Mouse (Mus musculus) hindbrain, embryonic 11.5 days (tissue): ENCODE results near the gene Ptgir. TPM values are rescaled to one million over a fixed set of nuclear protein-coding genes. Genes with fewer than 3 reads are reported as not detected.

Source experiments
- ATAC-seq: fragments of 200-750 bp; cut with Nextera tagmentation; 2 replicates; pipeline ENCODE4 v1.8.0; 2017; ENCODE audit warnings: mild to moderate bottlenecking, moderate TSS enrichment, moderate library complexity; ENCODE audit not compliant: low FRiP score
- DNase-seq: peaks from one replicate; pipeline ENCODE4 v3.0.0-alpha.2; 2015; ENCODE audit warnings: low spot score
- H3K27ac ChIP-seq: fragments of 300-500 bp; sonication (generic); 2 replicates; pipeline ENCODE4 v1.5.1; 2014; ENCODE audit warnings: mild to moderate bottlenecking, low read depth, low read length
- H3K27me3 ChIP-seq: fragments of 300-500 bp; sonication (generic); 2 replicates; pipeline ENCODE4 v1.6.1; 2014; ENCODE audit warnings: mild to moderate bottlenecking, low read length, moderate library complexity, mixed read lengths; ENCODE audit not compliant: control insufficient read depth, insufficient read depth
- H3K36me3 ChIP-seq: fragments of 300-500 bp; sonication (generic); 2 replicates; pipeline ENCODE4 v1.6.1; 2014; ENCODE audit warnings: mild to moderate bottlenecking, low read length, moderate library complexity, mixed read lengths; ENCODE audit not compliant: control insufficient read depth, insufficient read depth
- H3K4me1 ChIP-seq: fragments of 300-500 bp; sonication (generic); replicated peaks from 2 replicates; pipeline ENCODE4 v1.6.1; 2014; ENCODE audit warnings: low read length, mixed read lengths; ENCODE audit not compliant: control insufficient read depth, insufficient read depth
- H3K4me2 ChIP-seq: fragments of 300-500 bp; sonication (generic); replicated peaks from 2 replicates; pipeline ENCODE4 v1.6.1; 2014; ENCODE audit warnings: mild to moderate bottlenecking, low read depth, low read length
- H3K4me3 ChIP-seq: fragments of 300-500 bp; sonication (generic); 2 replicates; pipeline ENCODE4 v1.5.1; 2014; ENCODE audit warnings: low read depth, low read length
- H3K9ac ChIP-seq: fragments of 300-500 bp; sonication (generic); 2 replicates; pipeline ENCODE4 v1.6.1; 2014; ENCODE audit warnings: low read depth, low read length
- H3K9me3 ChIP-seq: fragments of 300-500 bp; sonication (generic); 2 replicates; pipeline ENCODE4 v1.6.1; 2016; ENCODE audit warnings: low read length; ENCODE audit not compliant: control insufficient read depth
- WGBS: fragments of 180-500 bp; shearing (Covaris S2); extraction: QIAGEN DNeasy Blood & Tissue Kit; methylation state at CpG from one replicate; pipeline ENCODE4 v1.1.7; 2014; 5-methylcytosine and 5-hydroxymethylcytosine counted together
- polyA plus RNA-seq: library from polyadenylated mRNA; unstranded; fragments of >200 nt; fragmentation: Nextera tagmentation; extraction: Ambion mirVana; gene quantifications from 2 replicates; pipeline ENCODE4 v1.2.1, GENCODE M21; 2014

Gene Ptgir
- polyA plus RNA-seq, 1 experiment from 2014 or later, result 0.56 TPM

GRCm38 (mm10) chr7:16920818-16921791 is 14.8 kb downstream of the Ptgir start:
- Histone ChIP-seq H3K4me2 (peak overlapping the region; percentile 72), H3K27me3 (no peaks in the 10 kb centered on the region), H3K4me1 (peaks cover 30% of the 10 kb centered on the region), H3K9me3 (no peaks in the 10 kb centered on the region), H3K4me3 (peak overlapping the region; percentile 93), H3K9ac (peak overlapping the region; percentile 99; the same call in 1 of the 2 replicates), H3K27ac (peak overlapping the region; percentile 68), H3K36me3 (peaks cover 11% of the 10 kb centered on the region)
- peak; percentile 44 for DNase-seq
- WGBS, result 48% methylated on average over 20 of the region's 21 CpGs
- no peak for ATAC-seq

DNA sequence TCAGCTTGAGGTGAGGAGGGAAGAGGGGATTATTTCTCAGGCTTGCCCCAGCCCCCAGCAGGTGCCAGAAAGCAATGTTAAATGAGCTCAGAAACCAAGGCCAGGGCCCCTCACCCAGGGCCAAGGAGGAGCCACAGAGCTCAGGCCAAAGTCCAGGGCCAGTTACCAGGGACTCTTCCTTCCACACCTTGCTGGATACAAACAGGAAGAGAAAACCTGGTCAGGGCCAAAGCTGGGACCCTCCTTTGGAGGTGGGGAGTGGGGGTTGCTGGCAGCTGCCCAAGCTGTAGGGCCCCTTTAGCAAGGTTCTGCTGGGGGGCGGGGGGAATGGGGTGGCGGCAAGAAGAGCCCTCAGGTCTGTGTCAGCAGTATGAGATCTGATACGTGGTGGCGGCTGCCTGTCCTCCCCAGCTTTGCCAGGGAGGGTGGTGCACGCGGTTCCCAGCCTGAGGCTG is 15.6 kb downstream of the Ptgir start:
- H3K9ac ChIP-seq, result peak overlapping the region; percentile 99; the same call in 1 of the 2 replicates
- H3K9me3 ChIP-seq, result no peaks in the 10 kb centered on the region
- peak overlapping the region; percentile 72 for H3K4me2 ChIP-seq
- DNase-seq (no peak), ATAC-seq (no peak)
- peaks cover 8% of the 10 kb centered on the region for H3K36me3 ChIP-seq
- peak overlapping the region; percentile 93 for H3K4me3 ChIP-seq
- H3K4me1 ChIP-seq, result peaks cover 30% of the 10 kb centered on the region
- H3K27ac ChIP-seq, result peak overlapping the region; percentile 68
- WGBS, result 78% methylated on average over 4 of the region's 6 CpGs
- H3K27me3 ChIP-seq, result no peaks in the 10 kb centered on the region

GRCm38 (mm10) chr7:16922360-16922973 is 16.2 kb downstream of the Ptgir start:
- Histone ChIP-seq H3K9ac (peak overlapping the region; percentile 99), H3K27me3 (no peaks in the 10 kb centered on the region), H3K36me3 (peaks cover 4% of the 10 kb centered on the region; the same call in 1 of the 2 replicates), H3K4me2 (peak overlapping the region; percentile 72), H3K9me3 (no peaks in the 10 kb centered on the region), H3K4me3 (peak overlapping the region; percentile 93), H3K4me1 (peaks cover 30% of the 10 kb centered on the region), H3K27ac (peak overlapping the region; percentile 96)
- ATAC-seq, result no peak
- WGBS, result 55% methylated on average over 10 of the region's 10 CpGs
- no peak for DNase-seq

- no peaks in the 10 kb centered on the region for H3K27me3 ChIP-seq
- peak overlapping the region; percentile 93 for H3K4me3 ChIP-seq
- H3K27ac ChIP-seq, result peak overlapping the region; percentile 96
- H3K9ac ChIP-seq, result peak overlapping the region; percentile 99
- peak overlapping the region; percentile 72 for H3K4me2 ChIP-seq
- DNase-seq, result peak; percentile 50
- WGBS, result under 1% methylated on average over 57 of the region's 57 CpGs
- peaks cover 25% of the 10 kb centered on the region for H3K4me1 ChIP-seq
- no peaks in the 10 kb centered on the region for H3K9me3 ChIP-seq
- H3K36me3 ChIP-seq, result peaks cover 3% of the 10 kb centered on the region; the same call in 1 of the 2 replicates
- peak; percentile 6; the same call in 1 of the 2 replicates for ATAC-seq
Observed at GRCm38 (mm10) chr7:16923283-16924036, 17.2 kb downstream of the Ptgir start.

GRCm38 (mm10) chr7:16924037-16924834 is 17.9 kb downstream of the Ptgir start, which contains the start of gene Calm3:
Gene Calm3 (minus strand): TSS chr7:16924114.
- Histone ChIP-seq H3K36me3 (no peaks in the 10 kb centered on the region), H3K4me1 (peaks cover 25% of the 10 kb centered on the region), H3K4me3 (peak within 1 kb of the TSS; percentile 93)

DNA sequence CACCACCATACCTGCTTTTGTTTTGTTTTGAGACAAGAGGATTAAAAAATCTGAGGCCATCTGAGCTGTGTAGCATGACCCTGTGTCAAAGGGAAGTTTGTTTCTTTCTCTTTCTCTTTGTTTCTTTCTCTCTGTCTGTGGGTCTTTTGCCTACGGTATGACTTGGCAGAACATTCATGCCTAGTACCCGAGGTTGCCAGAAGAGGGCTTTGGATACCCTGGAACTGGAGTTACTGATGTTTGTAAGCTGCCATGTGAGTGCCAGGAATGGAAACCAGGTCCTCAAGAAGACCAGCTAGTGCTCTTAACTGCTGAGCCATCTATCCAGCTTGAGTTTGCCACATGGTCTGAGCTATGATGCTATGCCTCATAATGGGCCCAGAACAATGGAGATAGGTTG is 22.1 kb downstream of the Ptgir start:
- Histone ChIP-seq H3K9ac (no peak overlapping the region), H3K27me3 (no peaks in the 10 kb centered on the region), H3K27ac (no peak overlapping the region), H3K4me3 (no peak overlapping the region), H3K4me2 (no peak overlapping the region), H3K9me3 (no peaks in the 10 kb centered on the region), H3K36me3 (no peaks in the 10 kb centered on the region), H3K4me1 (no peaks in the 10 kb centered on the region)
- ATAC-seq (no peak), DNase-seq (no peak)
- WGBS, result 47% methylated on average over 2 of the region's 2 CpGs

More at GRCm38 (mm10) chr7:16924037-16924834, 17.9 kb downstream of the Ptgir start, which contains the start of gene Calm3:
- H3K9ac ChIP-seq, result peak within 1 kb of the TSS; percentile 99
- peak within 1 kb of the TSS; percentile 96 for H3K27ac ChIP-seq
- DNase-seq (peak; percentile 100), ATAC-seq (peak; percentile 93)
- peak within 1 kb of the TSS; percentile 72 for H3K4me2 ChIP-seq
- no peaks in the 10 kb centered on the region for H3K27me3 ChIP-seq
- H3K9me3 ChIP-seq, result no peaks in the 10 kb centered on the region
- 2% methylated on average over 64 of the region's 64 CpGs for WGBS

GRCm38 (mm10) chr7:16930850-16931249 is 24.6 kb downstream of the Ptgir start:
- ATAC-seq, result peak; percentile 22; the same call in 1 of the 2 replicates
- 3% methylated on average over 1 of the region's 1 CpGs for WGBS
- no peaks in the 10 kb centered on the region for H3K27me3 ChIP-seq

More at GRCm38 (mm10) chr7:16930850-16931249, 24.6 kb downstream of the Ptgir start:
- H3K4me3 ChIP-seq, result no peak overlapping the region
- H3K4me2 ChIP-seq, result no peak overlapping the region
- no peak overlapping the region for H3K27ac ChIP-seq
- H3K36me3 ChIP-seq, result no peaks in the 10 kb centered on the region
- peak; percentile 80 for DNase-seq
- H3K9ac ChIP-seq, result no peak overlapping the region
- no peaks in the 10 kb centered on the region for H3K9me3 ChIP-seq
- no peaks in the 10 kb centered on the region for H3K4me1 ChIP-seq
